Mouse (Mus musculus): ENCODE measurements around the gene Tgfbrap1.

DNA sequence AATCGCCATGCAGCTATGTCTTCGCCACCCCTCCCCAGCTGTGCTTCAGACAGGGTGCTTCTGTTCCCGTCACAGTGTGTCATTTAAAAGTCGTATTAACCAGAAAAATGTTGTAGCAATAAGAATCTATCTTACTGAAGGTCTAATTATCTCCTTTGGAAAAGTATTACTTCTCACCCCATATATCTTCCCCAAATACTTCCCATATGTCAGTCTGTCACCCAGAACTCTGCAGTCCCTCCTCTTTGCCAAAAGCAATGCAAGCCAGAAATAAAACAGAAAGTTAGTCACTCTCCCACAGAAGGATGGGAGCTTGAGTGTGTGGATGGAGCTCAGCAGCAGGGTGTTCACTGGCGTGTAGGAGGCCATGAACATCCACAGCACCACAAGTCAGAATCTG, 38.9 kb upstream of the Tgfbrap1 start:
- TF ChIP-seq CTCF (IDR thresholded peaks at IDR 0.05; ENCODE audit: insufficient read depth, low read length) = no peak
- TF ChIP-seq POLR2A (IDR thresholded peaks at IDR 0.05; ENCODE audit: borderline replicate concordance, extremely low read depth, low read depth, low read length) = no peak

Data from lung, adult 2 months (tissue).